Mouse (Mus musculus): ENCODE measurements around the gene Grm8.

Gene Grm8

DNA sequence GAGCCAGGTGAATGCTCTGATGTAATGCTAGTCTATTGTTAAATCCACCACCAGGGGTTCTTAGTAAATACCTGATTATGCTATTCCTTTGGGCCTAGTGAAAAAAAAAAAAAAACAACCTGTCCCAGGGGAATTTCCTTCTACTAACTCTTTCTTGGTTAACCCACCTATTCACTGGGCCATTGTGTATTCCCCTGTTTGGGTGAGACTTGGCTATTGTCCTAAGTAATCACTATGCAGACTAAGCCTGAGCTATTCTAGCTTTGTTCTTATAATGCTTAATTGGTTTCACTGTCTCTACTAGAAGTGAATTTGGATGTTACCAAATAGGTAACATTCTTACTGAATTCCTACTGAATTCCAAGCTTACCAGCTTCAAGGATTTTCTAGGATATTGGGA lies 872.4 kb downstream of the Grm8 start:
- no peak for DNase-seq (ENCODE audit: low read depth in 2 of 2, low spot score in 2 of 2)

DNA sequence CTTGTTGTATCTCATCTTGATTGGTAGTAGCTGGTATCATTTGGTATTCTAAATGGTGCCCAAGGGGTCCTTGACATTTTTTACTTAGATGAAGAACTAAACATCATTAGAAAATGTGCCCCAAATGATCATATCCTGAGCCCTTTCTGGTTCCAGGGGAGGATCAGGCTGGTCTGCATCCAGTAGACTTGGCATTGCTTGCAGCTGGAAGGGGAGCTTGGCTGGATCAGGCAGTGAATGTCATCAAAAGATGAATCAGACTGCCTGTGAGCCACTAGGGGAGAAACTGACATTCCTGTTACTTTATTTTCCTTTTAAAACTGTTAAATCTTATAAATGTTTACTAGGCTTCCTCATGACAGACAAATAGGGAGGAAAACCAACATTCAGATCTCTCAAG lies 894.6 kb downstream of the Grm8 start:
- no peak for DNase-seq (ENCODE audit: low read depth in 2 of 2, low spot score in 2 of 2)

DNA sequence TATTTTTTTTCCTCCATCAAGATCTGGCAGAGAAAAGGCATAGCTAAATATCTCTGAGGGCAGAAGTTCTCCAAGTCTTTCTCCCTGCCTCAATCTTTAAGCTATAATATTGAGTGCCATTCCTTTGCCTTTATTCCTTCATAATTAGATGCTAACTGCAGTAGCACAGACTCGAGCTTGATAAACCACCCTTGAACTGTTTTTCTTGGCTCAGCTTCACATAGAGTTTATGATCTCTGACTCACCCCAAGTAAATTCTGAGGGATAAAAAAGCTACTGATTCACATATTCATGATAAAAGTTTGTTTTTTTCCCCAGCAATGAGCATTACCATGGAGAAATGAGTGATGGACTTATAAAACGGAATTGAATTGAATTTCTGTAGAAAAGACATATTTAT lies 895.0 kb downstream of the Grm8 start:
- DNase-seq (ENCODE audit: low read depth in 2 of 2, low spot score in 2 of 2), result no peak
